In the genomic region with DNA sequence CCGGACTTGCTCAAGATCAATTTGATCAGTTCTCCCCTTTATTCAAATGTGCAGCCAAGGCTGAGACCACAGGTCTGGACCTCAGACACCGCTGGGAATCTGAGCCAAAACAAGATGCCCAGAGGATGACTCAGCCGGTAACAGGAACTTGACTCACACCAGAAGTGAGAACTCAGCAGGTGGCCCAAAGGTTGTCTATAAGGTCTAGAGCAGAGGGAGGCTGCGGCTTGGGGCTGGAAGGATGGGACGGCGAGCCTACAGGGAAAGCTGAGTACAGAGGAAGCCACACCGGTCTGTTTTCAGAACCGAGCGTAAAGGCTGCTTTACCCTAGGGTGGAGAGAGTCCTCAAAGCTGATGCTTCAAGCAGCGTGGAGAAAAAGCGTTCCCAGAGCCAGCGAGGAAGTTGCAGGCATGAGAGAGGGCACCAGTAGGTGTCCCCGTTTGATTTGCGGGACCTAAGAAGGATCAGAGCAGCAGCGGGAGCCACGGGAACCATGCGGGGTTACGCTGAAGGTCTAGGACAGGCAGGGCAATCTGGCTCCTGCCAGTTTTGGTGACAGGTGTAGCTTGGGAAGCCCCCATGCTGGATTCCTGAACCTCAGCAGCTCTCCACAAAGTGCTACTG, we compare ENCODE assay signal across 7 mouse cellular contexts. TPM values are rescaled to one million over a fixed set of nuclear protein-coding genes. Genes with fewer than 3 reads are reported as not detected.
DNase-seq lines count a peak whose midpoint lies in the region; ATAC-seq lines count a peak whose summit lies in the region.

No protein-coding gene starts in this region.

- peak overlapping the region; percentile 11; the same call in 1 of the 2 replicates for H3K4me2 ChIP-seq in embryonic facial prominence, embryonic 14.5 days (ENCODE audit: low read depth, low read length)

- no peak for ATAC-seq in embryonic facial prominence, embryonic 14.5 days (ENCODE audit: low read depth)
- peak; percentile 52; the same call in 1 of the 2 replicates for ATAC-seq in megakaryocyte, adult 5-6 weeks (ENCODE audit: poor library complexity, severe bottlenecking)

- no peak overlapping the region for H3K4me3 ChIP-seq in embryonic facial prominence, embryonic 14.5 days (ENCODE audit: low read depth, low read length)

- 0 out of 2 replicates have a peak, but pooled peaks cover 9% of the 10 kb centered on the region for H3K9me3 ChIP-seq in embryonic facial prominence, embryonic 14.5 days (ENCODE audit: control insufficient read depth, low read length)

- H3K27ac ChIP-seq in embryonic facial prominence, embryonic 14.5 days (replicated peaks; ENCODE audit: low read depth, low read length) = no peak overlapping the region

- DNase-seq in left cerebral cortex, postnatal 4 days = peak; percentile 30
- DNase-seq in left cerebral cortex, adult 11 months (ENCODE audit: low spot score) = no peak
- DNase-seq in adrenal gland, postnatal 10 days = peak; percentile 34
- peak; percentile 35 for DNase-seq in embryonic facial prominence, embryonic 14.5 days (ENCODE audit: low spot score)
- DNase-seq in spleen, postnatal 4 days (ENCODE audit: low spot score in 2 of 2) = no peak
- no peak for DNase-seq in adipocyte (ENCODE audit: low spot score)

- H3K27me3 ChIP-seq in embryonic facial prominence, embryonic 14.5 days (replicated peaks; ENCODE audit: control insufficient read depth, insufficient read depth, low read length) = no peaks in the 10 kb centered on the region

- H3K4me1 ChIP-seq in embryonic facial prominence, embryonic 14.5 days (ENCODE audit: control insufficient read depth, insufficient read depth, low read length) = peaks cover 15% of the 10 kb centered on the region

- no peaks in the 10 kb centered on the region for H3K36me3 ChIP-seq in embryonic facial prominence, embryonic 14.5 days (ENCODE audit: control insufficient read depth, insufficient read depth, low read length)

- no peak overlapping the region for H3K9ac ChIP-seq in embryonic facial prominence, embryonic 14.5 days (ENCODE audit: low read depth, low read length)

- intact Hi-C loops in left cerebral cortex, postnatal 4 days (cut with DNase I) = loop anchor here (10.0 kb wide), 1 partner anchor 162 kb away; no protein-coding TSS in a partner anchor

- 25% methylated on average over 18 of the region's 18 CpGs for WGBS in embryonic facial prominence, embryonic 14.5 days

RNA-seq across cellular contexts. Expression of a gene that starts 32.2 kb away (rescaled TPM):
- total RNA-seq in left cerebral cortex, postnatal 4 days (2021) = 1 to 10 TPM; 4.3 to 4.7 TPM
- 10 to 100 TPM in 1 of 2 experiments, 1 to 10 TPM in 1; 8.3 to 10.8 TPM for total RNA-seq in adrenal gland, postnatal 10 days (2021)
- polyA plus RNA-seq in embryonic facial prominence, embryonic 14.5 days (2014; fragmentation: Nextera tagmentation; extraction: Ambion mirVana) = 0.99 and 1.2 TPM in 2 replicates
- 0.21 and 0.69 TPM in 2 replicates for total RNA-seq in megakaryocyte, adult 5-6 weeks (2015)
- 0.04 and 0.08 TPM in 2 replicates for total RNA-seq in megakaryocyte, adult 5-6 weeks (2017)

Comparison
In these comparisons a context has a peak if more than half of its experiments do, and no peak if none do; other contexts are left out.
1. DNase-seq: peak in left cerebral cortex, postnatal 4 days (single experiment), adrenal gland, postnatal 10 days (single experiment) and embryonic facial prominence, embryonic 14.5 days (single experiment); none in left cerebral cortex, adult 11 months (single experiment), spleen, postnatal 4 days (0 of 2) and adipocyte (single experiment).